Mouse (Mus musculus) ES-E14 (cell line): Measurements from ENCODE around the gene Cops8.

Experiments used
- HCFC1 ChIP-seq: IDR thresholded peaks from 2 replicates; pipeline ENCODE4 v1.6.1; 2012; ENCODE audit warnings: low read length, inconsistent platforms, borderline replicate concordance; ENCODE audit not compliant: insufficient read depth
- MAFK ChIP-seq: IDR thresholded peaks from 2 replicates; pipeline ENCODE4 v1.6.1; 2014; ENCODE audit warnings: mild to moderate bottlenecking, low read depth, low read length, inconsistent platforms; ENCODE audit not compliant: insufficient read depth
- ZC3H11A ChIP-seq: IDR thresholded peaks from 2 replicates; pipeline ENCODE4 v1.6.1; 2012; ENCODE audit warnings: low read depth, mild to moderate bottlenecking, inconsistent platforms, low read length, borderline replicate concordance
- ZNF384 ChIP-seq: IDR thresholded peaks from 2 replicates; pipeline ENCODE4 v1.6.1; 2012; ENCODE audit warnings: low read depth, low read length, inconsistent platforms

GRCm38 (mm10) chr1:90609363-90609762, 6.6 kb downstream of the Cops8 start:
- TF ChIP-seq ZC3H11A (no peak), MAFK (no peak), ZNF384 (no peak), HCFC1 (no peak)
